Mouse (Mus musculus) limb, embryonic 10.5 days (tissue): Measurements from ENCODE around the gene Kcnq1. TPM values are rescaled to one million over a fixed set of nuclear protein-coding genes. Genes with fewer than 3 reads are reported as not detected.

Source experiments
- DNase-seq: peaks from one replicate; pipeline ENCODE4 v3.0.0-alpha.2; 2017; ENCODE audit warnings: low spot score
- H3K27ac ChIP-seq: fragments of 300-500 bp; sonication (generic); 2 replicates; pipeline ENCODE4 v1.5.1; 2016; ENCODE audit warnings: mild to moderate bottlenecking
- H3K27me3 ChIP-seq: fragments of 300-500 bp; sonication (generic); 2 replicates; pipeline ENCODE4 v1.6.1; 2016; ENCODE audit warnings: low read depth, mild to moderate bottlenecking; ENCODE audit not compliant: poor library complexity, severe bottlenecking
- H3K36me3 ChIP-seq: fragments of 300-500 bp; sonication (generic); 2 replicates; pipeline ENCODE4 v1.6.1; 2016; ENCODE audit warnings: mild to moderate bottlenecking, moderate library complexity
- H3K4me1 ChIP-seq: fragments of 300-500 bp; sonication (generic); 2 replicates; pipeline ENCODE4 v1.6.1; 2016
- H3K4me3 ChIP-seq: fragments of 300-500 bp; sonication (generic); 2 replicates; pipeline ENCODE4 v1.5.1; 2016; ENCODE audit warnings: mild to moderate bottlenecking, moderate library complexity
- H3K9me3 ChIP-seq: fragments of 300-500 bp; sonication (generic); replicated peaks from 2 replicates; pipeline ENCODE4 v1.6.1; 2016; ENCODE audit warnings: mild to moderate bottlenecking
- WGBS: fragments of 180-500 bp; shearing (Covaris S2); methylation state at CpG from one replicate; pipeline ENCODE4 v1.1.7; 2016; 5-methylcytosine and 5-hydroxymethylcytosine counted together
- polyA plus RNA-seq: library from polyadenylated mRNA; unstranded; fragments of >200 nt; fragmentation: Nextera tagmentation; extraction: Ambion mirVana; gene quantifications from 2 replicates; pipeline ENCODE4 v1.2.1, GENCODE M21; 2016

Gene Kcnq1
- polyA plus RNA-seq, 1 experiment from 2014 or later: 0.94 TPM

DNA sequence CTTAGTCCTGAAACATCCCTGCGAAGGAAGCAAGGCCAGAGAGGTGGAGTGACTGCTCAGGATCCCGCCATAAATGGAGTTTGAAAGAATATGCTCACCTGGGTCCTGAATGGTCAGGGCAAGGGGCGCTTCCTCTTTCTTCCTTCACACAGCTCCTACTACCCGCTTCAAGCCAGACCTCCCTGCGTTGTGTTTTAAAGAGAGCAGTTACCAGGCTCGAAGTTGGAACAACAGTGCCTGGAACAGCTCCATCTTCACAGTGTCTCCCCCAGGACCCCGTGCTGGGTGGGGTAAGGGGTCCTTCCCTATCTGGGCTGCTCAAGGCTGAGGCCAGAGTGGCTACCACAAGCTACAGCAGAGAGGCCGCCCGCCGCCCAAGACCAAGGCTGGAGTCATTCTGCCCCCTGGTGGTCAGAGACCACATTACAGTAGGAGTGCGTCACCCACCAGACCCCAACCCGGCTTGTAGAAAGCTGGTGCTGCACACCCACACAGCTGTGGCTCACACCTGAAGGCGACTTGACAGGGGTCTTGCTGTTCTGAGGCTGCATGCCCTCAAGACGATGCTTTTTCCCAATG is 360.0 kb downstream of the Kcnq1 start:
- Histone ChIP-seq H3K4me1 (peaks cover 74% of the 10 kb centered on the region), H3K36me3 (no peaks in the 10 kb centered on the region), H3K27me3 (peaks cover 39% of the 10 kb centered on the region), H3K27ac (peak overlapping the region; percentile 91), H3K9me3 (no peaks in the 10 kb centered on the region; the same call in 1 of the 2 replicates), H3K4me3 (no peak overlapping the region)
- WGBS: 34% methylated on average over 14 of the region's 14 CpGs
- peak; percentile 91 for DNase-seq

GRCm38 (mm10) chr7:143467714-143468113 is 361.6 kb downstream of the Kcnq1 start:
- Histone ChIP-seq H3K27ac (peak overlapping the region; percentile 50; the same call in 1 of the 2 replicates), H3K27me3 (peaks cover 39% of the 10 kb centered on the region), H3K36me3 (no peaks in the 10 kb centered on the region), H3K4me1 (peaks cover 60% of the 10 kb centered on the region), H3K4me3 (no peak overlapping the region), H3K9me3 (no peaks in the 10 kb centered on the region; the same call in 1 of the 2 replicates)
- 15% methylated on average over 6 of the region's 6 CpGs for WGBS
- DNase-seq: no peak

GRCm38 (mm10) chr7:143469946-143470345 is 363.8 kb downstream of the Kcnq1 start:
- DNase-seq: peak; percentile 89
- Histone ChIP-seq H3K9me3 (no peaks in the 10 kb centered on the region; the same call in 1 of the 2 replicates), H3K27me3 (peaks cover 30% of the 10 kb centered on the region), H3K4me1 (peaks cover 53% of the 10 kb centered on the region), H3K27ac (peak overlapping the region; percentile 51; the same call in 1 of the 2 replicates), H3K4me3 (no peak overlapping the region; the same call in 1 of the 2 replicates), H3K36me3 (no peaks in the 10 kb centered on the region)
- WGBS: 17% methylated on average over 8 of the region's 8 CpGs

GRCm38 (mm10) chr7:143473347-143474101 is 367.4 kb downstream of the Kcnq1 start, which contains the start of gene Slc22a18:
TSS of gene Slc22a18 (plus strand) at chr7:143473736.
- DNase-seq: no peak
- peaks cover 22% of the 10 kb centered on the region for H3K4me1 ChIP-seq
- no peaks in the 10 kb centered on the region for H3K9me3 ChIP-seq
- no peak within 1 kb of the TSS for H3K27ac ChIP-seq
- peaks cover 13% of the 10 kb centered on the region for H3K27me3 ChIP-seq
- no peak within 1 kb of the TSS for H3K4me3 ChIP-seq
- WGBS: 53% methylated on average over 4 of the region's 4 CpGs
- H3K36me3 ChIP-seq: no peaks in the 10 kb centered on the region

GRCm38 (mm10) chr7:143474811-143475210 is 368.6 kb downstream of the Kcnq1 start:
- DNase-seq: no peak
- WGBS: 32% methylated on average over 10 of the region's 10 CpGs

GRCm38 (mm10) chr7:143475876-143476275 is 369.7 kb downstream of the Kcnq1 start:
- WGBS: 74% methylated on average over 11 of the region's 11 CpGs
- Histone ChIP-seq H3K36me3 (no peaks in the 10 kb centered on the region), H3K4me3 (no peak overlapping the region), H3K9me3 (no peaks in the 10 kb centered on the region), H3K4me1 (peaks cover 17% of the 10 kb centered on the region), H3K27ac (no peak overlapping the region), H3K27me3 (peaks cover 16% of the 10 kb centered on the region)
- DNase-seq: no peak

More at GRCm38 (mm10) chr7:143474811-143475210, 368.6 kb downstream of the Kcnq1 start:
- Histone ChIP-seq H3K27ac (no peak overlapping the region), H3K36me3 (no peaks in the 10 kb centered on the region), H3K9me3 (no peaks in the 10 kb centered on the region), H3K27me3 (peaks cover 9% of the 10 kb centered on the region), H3K4me3 (no peak overlapping the region), H3K4me1 (peaks cover 19% of the 10 kb centered on the region)

Other genes with a start within 250 kb of the Kcnq1 start
- gene Th, start 175.2 kb upstream of the Kcnq1 start, polyA plus RNA-seq: 1.2 TPM in 2 replicates
- gene Ascl2, start 137.1 kb upstream of the Kcnq1 start, polyA plus RNA-seq: 0.26 and 0.40 TPM in 2 replicates
- 5.5 TPM in 2 replicates for gene Tspan32, start 101.3 kb upstream of the Kcnq1 start, polyA plus RNA-seq
- gene Cd81, start 53.6 kb upstream of the Kcnq1 start, polyA plus RNA-seq: 267 and 310 TPM in 2 replicates
- 145 and 157 TPM in 2 replicates for gene Tssc4, start 37.1 kb upstream of the Kcnq1 start, polyA plus RNA-seq
- gene Trpm5, start 11.7 kb upstream of the Kcnq1 start, polyA plus RNA-seq: 0.88 and 1.9 TPM in 2 replicates